Mouse (Mus musculus) frontal cortex, postnatal 14 days (tissue): ENCODE measurements at regions not wholly inside any gene's neighbourhood (a gene's known extent, or its start where the extent isn't known, plus 50 kb on each side); places are given as distances from the start of the nearest gene placed in this dataset.
A peak's percentile ranks its signal among the peaks of the same experiment; 100 is the strongest.
"Not testable (repeated sequence)": the region's sequence is repeated elsewhere in the genome, so short reads cannot be mapped to it uniquely, and the experiment has no call there.

Experiments used
- DNase-seq, 2 experiments: peaks; one replicate each; pipeline ENCODE4 v3.0.0; 2022; ENCODE audit warnings: low spot score in 2 of 2

DNA sequence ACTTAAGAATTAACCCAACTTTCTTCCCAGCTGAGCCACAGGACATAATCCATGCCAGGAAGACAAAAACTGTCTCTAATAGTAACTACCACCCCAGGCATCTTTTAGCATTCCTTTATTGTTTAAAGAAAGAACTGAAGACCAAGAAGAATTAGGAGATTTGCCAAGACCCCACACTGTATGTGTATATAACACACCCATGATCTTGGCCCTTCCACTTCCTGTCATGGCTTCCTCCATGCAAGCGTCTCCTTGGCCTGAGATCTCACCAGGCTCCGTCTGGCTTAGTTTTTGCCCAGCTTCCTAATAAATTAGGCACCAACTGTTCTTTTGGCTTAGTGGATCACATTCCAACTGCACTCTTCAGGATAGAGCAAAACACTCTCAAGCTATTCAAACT, 215.9 kb upstream of the Tenm4 start:
- no peak for DNase-seq

DNA sequence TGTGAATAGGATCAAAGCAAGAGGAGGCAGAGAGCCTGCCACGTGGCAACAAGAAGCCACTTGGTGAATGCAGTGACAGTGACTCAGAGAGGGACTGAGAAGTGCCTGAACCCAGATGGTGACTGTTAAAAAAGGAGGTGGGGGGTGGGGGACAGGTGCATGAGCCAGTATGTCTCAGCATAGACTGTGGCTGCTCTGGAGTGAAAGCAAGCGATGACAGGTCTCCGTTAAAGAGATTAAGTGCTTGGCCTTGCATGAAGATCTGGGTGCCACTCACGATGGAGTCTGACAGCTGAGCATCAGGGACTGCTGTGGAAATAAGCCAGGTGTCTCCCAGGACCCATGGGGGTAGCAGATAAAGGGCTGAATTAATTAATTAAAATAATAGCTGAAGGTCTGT, 212.0 kb upstream of the Tenm4 start:
- no peak for DNase-seq

DNA sequence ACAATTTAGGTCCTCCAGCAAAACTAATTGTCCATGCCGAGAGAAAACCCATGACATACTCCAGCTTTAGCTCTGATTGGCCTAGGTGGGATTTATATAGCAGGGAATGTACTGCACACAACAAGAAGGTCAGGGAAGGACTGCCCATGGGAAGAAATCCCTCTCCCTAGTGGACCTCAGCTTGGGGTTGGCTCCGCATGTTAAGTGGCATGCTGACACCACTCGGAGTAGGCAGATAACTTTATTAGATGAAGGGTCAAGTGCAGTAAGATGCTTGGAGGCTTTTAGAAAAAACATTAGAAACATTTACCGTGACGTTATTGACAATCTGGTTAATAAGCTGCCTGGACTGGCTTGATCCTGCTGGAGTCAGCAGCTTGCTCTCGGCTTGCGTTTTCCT, 199.2 kb upstream of the Tenm4 start:
- DNase-seq: no peak

DNA sequence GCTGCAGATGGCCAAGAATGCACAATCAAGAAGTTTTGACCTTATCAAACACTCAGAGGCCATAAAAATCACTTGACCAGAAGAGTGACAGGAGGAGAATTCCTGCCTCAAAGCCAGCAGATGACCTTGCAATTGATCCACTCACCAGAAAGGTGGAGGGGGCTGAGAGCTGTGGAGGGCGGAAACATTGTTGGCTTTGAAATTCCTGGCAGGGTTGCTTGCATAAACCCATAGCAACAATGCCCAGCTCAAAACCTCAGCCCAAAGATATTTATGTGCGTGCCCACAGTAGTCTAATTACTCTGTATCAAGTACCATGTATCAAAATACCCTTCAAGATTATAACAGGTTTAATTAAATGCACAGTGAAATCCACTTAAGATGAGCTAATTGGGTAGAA, 197.0 kb upstream of the Tenm4 start:
- no peak for DNase-seq

DNA sequence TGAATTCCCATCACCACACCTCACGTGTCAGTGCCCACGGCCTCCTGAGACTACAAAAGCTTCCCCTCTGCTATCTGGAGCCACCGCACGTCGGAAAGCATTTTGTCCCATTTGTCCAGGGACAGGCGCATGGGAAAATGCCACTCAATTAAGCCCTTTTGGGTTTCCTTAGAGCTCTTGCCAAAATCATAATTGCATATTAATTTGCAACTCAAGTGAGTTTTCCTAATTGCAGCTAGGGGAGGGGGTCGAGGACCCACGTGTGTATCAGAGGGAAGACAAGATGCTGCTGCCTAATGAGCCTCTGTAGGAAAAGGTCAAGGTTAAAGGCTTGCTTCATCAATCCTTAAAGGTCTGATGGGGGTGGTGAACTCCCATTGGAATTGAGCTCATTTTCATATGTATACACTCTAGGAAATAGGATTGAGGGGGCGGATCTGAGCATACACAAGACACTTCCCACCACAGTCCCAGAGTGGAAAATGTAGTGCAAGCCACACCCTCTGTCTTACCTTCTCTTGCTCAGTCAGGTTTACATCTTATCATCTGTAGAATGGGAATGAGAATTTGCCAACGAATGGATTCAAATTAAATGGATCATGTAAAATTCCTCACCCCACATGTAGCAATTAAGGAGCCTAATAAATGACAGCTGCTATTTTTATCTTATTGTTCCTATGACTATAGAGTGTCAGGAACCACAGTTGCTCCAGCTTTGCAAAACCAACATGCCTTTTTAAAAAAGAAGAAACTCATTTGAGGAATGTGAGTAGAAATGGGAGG, 179.6 kb upstream of the Tenm4 start:
- no peak for DNase-seq

DNA sequence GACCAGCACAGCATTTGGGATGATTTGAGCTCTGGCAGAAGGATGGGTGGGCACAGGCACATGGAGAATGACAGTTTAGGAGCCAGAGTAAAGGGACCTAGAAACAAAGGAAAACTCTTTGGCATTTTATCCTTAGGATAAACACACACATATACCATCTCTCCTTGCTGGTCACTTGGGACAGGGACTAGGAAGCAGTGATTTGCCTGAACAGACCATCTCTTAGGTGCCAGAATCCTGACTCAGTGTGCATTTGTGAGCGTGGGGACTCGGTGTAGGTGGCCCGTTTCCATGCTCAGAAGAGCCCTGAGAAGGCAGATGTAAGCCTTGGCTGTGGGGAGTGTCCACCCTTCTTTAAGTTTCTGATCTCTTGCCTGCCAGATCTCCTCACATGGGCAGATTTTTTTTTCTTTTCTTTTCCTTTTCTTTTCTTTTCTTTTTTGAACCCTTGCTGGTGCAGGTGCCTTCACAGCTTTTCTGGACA, 179.0 kb upstream of the Tenm4 start:
- no peak for DNase-seq

DNA sequence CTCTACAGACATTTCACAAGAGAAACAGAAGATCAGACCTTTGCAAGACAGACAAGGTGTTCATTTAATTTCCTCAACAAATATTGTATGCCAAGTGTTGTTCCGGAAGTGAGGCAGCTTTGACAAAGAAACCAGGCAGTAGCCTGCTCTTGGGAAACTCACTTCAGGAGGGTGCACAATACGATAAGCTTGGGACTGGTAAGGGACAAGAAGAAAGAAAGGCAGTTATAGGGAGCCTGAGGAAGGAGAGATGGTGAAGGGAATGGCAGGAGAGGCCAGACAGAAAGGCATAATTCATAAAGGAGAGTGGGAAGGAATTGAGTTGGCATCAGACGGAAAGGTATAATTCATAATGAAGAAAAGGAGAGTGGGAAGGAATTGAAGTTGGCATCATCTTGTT, 178.5 kb upstream of the Tenm4 start:
- no peak for DNase-seq

DNA sequence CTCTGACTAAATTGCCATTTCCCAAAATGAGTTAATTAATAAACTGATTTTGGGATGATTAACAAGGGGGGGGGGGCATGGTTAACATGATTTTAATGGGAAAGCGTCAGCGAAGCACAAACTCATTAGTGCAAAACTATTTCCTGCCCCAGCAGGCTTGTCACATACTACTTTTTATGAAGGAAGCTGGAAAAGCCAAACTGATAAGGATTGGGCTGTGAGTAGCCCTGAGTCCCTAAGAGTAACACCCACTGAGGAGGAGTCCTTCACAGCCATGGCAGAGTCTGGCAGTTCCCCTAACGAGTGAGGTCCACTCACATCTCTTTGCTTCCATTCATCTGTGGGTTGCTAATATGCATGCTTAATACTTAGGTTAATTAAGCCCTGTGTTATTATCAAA, 173.9 kb upstream of the Tenm4 start:
- DNase-seq: no peak

DNA sequence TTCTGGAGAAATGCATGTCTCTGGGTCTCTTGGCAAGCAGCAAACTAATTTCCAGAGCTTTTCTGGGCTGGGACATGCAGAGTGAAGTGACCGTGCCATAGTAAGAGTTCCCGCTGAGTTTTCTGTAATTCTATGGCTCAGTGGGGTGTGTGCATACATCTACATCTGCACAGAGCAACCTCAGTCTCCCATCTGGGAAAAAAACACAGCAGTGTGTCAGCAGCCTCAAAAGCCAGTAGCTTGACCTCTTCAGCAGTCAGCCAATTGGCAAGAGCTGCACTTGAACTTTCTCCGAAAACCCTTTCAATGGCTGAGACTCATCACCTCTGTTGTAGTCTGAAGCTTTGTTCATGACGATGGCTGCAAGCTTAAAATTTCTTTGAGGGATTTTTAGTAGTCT, 171.9 kb upstream of the Tenm4 start:
- no peak for DNase-seq

DNA sequence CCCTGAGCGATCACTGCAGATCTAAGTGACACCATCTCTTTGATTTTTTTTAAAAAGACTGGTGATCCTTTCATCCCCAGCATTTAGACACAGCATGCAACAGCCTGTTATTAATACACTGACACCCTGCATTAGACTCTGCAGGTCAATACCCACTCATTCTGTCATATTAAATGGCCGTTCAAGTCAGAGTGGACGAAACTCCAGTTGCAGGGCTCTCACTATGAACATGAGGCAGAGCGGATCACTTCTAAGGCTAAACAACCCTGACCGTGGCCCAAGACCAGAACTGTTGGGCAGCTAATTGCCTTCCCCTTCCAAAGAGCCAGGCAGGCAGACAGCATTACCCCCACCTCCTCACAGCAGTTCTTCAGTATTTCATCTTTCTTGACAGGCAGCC, 168.6 kb upstream of the Tenm4 start:
- DNase-seq: no peak

DNA sequence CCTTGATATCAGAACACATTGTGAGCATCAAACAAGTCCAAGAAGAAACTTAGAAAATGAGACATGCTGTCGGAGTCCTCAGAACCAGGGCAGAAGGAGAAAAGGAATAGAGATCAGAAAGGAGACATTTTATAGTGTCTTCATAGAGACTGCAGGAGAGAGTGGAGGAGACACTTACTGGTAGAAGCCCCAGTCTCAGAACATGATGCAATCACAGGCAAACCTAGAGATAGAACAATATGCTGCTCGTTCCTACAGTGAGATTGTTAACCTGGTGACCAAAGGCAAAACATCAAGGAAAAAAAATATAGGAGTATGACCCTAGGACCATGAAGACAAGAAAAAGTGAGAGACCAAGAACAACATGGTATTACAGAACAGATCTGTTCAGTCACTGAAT, 164.7 kb upstream of the Tenm4 start:
- no peak for DNase-seq

DNA sequence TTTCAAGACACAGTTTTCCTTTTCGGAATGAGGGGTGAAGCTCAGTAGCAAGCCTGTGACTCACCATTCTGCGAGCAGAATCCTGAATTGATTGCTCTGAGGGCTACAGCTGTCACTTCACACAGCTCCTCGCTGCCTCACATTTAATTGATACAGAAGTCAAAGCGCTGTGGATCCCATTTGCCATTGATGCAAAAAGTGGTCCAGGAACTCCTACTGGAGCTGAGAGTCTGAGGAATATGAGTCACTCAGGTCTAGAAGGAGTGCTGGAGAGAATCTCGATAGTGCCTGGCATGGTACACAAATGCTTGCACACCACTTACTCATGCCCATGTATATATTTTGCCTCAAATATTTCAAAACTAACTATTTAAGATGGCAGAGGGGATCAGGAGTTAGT, 158.0 kb upstream of the Tenm4 start:
- DNase-seq: peak in 1 of 2 experiments; percentile 6

DNA sequence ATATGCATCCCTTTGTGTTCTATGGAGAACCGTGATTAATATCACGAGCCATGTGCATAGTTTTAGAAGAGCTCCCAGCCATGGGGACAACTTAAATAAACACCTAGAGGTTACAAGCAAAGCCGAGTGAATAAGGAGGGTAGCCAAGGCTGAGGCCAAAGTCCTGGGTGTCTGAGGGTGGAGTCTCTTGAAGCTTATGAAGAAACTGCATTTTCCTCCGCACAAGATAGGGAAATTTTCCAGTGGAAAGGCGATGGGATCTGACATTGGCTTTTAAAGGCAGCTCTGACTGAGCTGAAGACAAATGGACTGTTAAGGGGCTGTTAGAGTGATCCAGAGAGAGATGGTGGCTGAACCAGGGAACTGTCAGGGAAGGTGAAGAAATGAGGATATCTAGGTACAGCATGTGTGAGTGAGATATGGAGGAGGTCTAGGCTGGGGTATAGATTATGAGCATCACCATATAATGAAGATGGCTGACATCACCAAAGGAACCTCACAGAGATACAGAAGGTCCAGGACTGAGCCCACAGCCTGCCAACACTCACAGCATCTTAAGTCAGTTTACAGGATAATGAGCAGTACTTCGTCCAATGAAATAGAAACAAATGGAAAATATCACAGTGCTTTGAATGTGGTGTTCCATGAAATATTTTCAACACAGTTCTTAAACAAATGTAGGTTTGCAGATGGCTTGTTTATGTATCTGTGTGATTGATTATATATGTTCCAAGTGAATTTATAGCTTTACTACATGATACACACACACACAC, 153.7 kb upstream of the Tenm4 start:
- DNase-seq: no peak

DNA sequence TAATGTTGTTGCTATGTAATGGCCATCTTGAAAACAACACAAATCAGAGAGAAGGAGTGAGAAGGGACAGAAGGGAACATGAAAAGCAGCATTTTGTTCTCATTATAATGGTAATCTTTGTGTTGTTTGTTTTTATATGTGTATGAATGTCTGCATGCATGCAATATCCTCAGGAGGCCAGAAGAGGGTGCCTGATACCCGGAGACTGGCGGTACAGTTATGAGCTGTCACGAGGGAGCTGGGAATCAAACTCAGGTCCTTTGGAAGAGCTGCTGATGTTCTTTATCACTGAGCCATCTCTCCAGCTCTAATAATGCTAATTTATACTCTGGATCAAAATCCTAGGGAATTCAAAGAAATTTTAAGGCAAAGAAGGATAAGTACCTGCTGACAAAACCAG, 147.0 kb upstream of the Tenm4 start:
- no peak for DNase-seq

DNA sequence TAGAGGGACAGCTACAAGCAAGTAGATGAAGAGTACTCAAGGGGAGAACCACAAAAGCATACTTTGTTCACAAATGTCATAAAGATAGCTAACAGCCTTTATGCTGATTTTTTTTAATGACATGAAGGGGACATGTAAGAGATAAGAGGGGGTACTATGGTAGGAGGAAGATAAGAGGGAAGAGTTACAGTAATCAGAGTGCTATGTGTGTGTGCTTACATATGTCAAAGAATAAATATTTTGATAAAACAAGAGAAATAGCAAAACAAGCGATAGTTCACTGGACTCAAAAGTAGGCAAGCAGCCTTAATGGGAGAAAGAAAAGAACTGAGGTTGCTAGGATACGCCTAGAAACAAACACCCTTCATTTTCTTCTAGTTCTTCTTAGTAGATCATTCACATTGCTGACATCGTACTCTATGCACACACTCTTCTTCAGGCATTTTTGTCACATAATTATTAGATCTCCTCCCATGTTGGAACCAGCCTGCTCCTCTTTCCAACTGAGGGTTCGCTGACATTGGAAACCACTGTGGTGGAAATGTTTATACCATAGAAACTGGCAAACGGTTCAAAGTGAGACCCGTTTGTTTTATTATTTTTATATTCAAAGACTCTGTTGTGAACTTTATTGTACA, 144.1 kb upstream of the Tenm4 start:
- DNase-seq: no peak

DNA sequence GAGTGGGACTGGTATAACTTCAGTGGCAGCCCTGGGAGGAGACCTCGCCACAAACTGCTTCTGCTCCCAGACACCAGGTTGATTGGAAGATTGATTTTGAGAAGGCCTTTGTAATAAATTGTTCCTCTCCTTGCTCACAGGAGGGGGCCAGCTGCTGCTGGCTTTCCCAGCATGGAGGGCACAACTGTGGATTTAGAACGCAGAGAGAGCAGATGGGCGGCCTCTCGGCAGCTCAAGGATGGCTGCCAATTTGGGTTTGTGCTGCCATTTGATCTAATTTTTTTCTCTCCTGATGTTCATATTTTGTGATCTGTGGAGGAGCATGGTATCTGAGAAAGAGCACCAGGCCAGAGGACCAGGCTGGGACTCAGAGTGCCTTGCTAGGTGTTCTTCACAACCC, 137.4 kb upstream of the Tenm4 start:
- DNase-seq: no peak

DNA sequence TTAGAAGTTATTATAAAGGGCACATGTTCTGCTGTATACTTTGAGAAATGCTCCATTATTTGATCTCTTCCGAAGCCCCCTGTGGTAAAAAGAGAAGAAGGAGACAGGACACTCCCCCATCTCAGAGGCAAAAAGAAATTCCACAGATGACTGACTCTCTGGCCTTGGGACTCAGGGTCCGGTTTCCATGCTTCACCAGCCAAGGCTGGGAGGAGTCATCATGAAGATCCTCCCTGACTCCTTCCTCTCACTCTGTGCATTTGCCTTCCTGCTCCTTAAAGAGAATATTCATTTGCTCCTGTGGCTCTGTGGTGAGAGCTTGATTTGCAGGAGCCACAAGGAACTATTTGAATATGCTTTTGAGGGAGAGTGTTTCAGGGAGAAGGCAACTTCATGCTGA, 135.6 kb upstream of the Tenm4 start:
- DNase-seq: no peak

DNA sequence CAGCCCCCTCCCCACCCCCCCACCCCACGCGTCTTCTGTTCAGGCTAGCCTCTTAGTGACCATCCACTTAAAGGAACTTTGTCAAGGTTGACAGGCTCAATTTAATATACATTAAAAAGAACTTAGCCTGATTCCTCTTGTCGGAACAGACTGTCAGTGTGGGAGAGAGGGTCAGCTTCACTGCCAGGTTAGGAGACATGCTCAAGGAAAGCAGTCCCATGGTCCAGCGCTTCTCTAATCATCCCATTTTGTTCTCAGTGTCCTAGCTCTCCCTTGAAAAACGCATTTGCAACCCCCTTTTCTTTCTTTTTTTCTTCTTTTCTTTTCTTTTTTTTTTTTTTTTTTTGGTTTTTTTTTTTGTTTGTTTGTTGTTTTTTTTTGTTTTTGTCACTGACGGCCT, 131.4 kb upstream of the Tenm4 start:
- no peak for DNase-seq

DNA sequence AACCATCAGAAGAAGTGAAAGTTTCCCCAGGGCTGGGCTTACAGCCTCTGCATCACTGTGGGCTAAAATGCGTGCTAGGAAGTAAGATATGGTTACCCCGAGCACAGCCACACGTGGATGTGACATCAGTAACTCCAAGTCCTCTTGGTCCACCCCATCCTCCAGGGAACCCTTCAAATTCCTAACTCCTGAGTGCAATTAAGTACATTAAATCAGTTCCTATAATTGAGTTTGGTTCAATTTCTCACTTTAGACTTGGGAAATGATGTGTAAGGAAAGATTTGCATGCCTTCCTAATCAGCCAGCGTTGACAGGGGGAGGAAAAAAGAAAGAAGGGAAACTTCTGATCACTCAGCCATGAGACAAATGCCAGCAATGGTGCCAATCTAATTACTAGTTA, 129.2 kb upstream of the Tenm4 start:
- DNase-seq: no peak

DNA sequence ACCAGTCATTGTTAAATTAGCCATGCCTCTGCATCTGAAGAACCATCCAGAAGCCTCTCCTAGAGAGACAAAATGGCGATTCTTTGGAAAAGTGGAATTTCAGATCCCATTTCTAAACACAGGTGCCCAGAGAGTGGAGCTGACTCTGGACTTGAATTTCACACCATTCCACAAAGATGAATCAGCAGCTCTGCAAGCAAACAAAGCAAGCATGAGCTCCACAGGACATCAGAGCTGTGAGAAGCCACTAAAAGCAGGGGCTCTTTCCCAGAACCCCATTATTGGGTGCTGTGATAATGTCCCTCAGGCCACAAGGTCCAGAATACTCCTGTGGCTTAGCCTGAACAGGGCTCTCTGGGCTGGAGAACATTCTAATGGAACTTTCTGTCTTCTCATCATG, 119.4 kb upstream of the Tenm4 start:
- no peak for DNase-seq

DNA sequence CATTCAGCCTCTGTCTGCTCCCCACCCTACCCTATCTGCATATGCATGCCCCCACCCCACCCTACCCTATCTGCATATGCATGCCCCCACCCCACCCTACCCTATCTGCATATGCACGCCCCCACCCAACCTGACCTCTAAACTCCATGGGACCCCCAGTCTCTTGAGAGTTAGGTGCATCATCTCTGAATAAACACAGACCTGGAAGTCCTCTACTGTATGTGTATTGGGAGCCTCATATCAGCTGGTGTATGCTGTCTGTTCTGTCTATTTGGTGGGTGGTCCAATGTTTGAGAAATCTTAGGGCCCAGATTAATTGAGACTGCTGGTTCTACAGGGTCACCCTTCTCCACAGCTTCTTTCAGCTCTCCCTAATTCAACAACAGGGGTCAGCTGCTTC, 109.4 kb upstream of the Tenm4 start:
- DNase-seq: not testable (repeated sequence)

DNA sequence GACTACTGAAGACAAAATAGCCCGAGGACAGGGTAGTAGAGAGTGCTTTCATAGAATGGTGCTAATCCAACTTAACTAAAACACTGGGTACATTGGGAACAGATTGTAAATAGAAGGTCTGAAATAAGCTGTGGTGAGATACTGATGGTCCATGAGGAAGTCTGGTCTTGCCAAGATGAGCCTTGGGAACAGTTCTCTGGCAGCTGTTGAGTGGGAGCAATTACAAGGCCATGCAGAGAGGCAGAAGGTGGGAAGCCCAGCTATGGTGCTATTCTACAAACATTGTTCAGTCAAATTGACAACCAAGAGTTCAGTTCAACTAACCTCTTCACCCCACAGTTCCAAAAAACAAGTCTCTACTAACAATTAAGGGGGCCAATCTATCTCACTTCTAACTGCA, 92.5 kb upstream of the Tenm4 start:
- DNase-seq: no peak

DNA sequence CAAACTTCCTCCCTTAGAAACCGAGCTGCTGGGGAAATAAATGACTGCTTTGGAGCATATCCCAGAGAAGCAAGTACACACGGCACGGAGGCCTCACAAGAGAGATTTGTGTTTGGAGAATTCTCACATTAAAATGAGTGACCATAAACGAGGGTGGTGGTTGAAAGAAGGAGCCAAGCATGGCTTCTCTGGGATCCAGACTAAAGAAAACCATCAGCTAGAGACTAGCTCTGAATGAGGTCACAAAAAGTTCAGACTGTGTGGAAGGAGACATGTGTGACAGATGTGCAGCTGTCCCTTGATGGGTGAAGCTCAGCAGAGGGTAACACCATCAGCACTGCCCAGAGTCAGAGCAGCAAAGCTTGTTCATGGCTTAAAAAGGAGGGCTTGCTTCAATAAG, 89.4 kb upstream of the Tenm4 start:
- DNase-seq: no peak
